Mouse (Mus musculus): ENCODE measurements around the gene Akt3.

DNA sequence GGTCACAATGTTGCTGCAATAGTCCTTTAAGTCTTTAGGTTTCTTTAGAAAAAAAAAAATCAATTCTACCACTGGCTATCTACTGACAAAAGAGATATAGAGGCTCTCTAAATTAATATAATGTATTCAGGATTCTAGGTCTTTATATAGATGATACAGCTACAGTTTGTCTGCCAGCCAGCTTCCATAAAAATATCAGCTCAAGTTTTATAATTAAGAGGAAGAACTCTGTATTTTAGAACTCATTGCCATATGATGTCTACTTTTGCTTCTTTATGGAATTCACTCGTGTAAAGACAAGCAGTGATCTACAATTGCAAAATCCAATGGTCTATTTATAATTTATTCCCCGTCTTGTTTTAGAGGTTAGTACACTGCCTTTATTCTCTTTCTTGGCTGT, 188.8 kb downstream of the Akt3 start:
- no peak for TF ChIP-seq CTCF (IDR thresholded peaks at IDR 0.05; ENCODE audit: low read depth, low read length)
- TF ChIP-seq POLR2A (IDR thresholded peaks at IDR 0.05; ENCODE audit: borderline replicate concordance, low read depth, low read length): no peak

Data from bone marrow macrophage, adult 2 months (primary cell).